Mouse (Mus musculus): Measurements from ENCODE around the gene Pcbd2.

Gene Pcbd2

GRCm38 (mm10) chr13:55826008-55826671 lies 99.0 kb downstream of the Pcbd2 start:
- DNase-seq (ENCODE audit: extremely low read depth, low read depth), result no peak
